Mouse (Mus musculus): Measurements from ENCODE around the gene Wbp1.

Wbp1 gene

GRCm38 (mm10) chr6:83141636-83142035 is 20.3 kb upstream of the Wbp1 start:
- DNase-seq (ENCODE audit: extremely low read depth, insufficient read length, low spot score) = no peak

GRCm38 (mm10) chr6:83140044-83140443 is 18.7 kb upstream of the Wbp1 start:
- no peak for DNase-seq (ENCODE audit: extremely low read depth, insufficient read length, low spot score)

DNA sequence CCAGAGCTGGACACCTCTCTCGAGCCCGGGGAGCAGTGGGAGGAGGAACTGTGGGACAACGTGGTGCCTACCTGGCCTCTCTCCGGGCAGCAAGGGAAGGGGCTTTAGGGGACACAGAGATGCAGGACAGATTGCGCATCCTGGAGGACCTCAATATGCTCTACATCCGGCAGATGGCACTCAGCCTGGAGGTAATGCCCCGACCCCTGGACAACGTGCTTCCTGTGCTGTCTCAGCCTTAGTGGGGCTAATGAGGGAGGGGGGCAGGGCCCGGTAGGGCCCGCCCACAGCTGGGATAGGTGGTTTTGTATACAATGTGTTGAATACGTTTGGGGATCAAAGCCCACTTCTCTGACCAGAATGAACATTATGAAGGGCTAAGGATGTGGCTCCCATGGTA is 16.7 kb upstream of the Wbp1 start:
- DNase-seq (ENCODE audit: extremely low read depth, insufficient read length, low spot score) = no peak

DNA sequence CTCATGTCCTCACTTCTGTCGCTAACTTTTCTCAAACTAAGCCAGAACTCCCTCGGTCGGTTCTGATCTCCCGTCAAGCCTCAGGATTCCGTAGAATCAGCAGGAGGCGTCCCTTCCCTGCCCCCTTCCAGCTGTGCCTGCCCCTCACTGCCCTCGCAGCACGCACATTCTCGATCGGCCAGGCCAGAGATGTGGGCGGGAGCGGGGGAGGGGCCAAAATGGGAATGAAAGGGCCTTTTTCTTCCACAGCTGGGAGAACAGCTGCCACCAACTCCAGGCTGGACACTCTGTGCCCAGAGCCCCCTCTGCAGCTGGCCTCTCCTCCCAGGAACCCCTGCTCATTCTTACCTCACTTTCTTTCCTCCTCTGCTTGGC is 16.2 kb upstream of the Wbp1 start:
- DNase-seq (ENCODE audit: extremely low read depth, insufficient read length, low spot score) = peak; percentile 83

DNA sequence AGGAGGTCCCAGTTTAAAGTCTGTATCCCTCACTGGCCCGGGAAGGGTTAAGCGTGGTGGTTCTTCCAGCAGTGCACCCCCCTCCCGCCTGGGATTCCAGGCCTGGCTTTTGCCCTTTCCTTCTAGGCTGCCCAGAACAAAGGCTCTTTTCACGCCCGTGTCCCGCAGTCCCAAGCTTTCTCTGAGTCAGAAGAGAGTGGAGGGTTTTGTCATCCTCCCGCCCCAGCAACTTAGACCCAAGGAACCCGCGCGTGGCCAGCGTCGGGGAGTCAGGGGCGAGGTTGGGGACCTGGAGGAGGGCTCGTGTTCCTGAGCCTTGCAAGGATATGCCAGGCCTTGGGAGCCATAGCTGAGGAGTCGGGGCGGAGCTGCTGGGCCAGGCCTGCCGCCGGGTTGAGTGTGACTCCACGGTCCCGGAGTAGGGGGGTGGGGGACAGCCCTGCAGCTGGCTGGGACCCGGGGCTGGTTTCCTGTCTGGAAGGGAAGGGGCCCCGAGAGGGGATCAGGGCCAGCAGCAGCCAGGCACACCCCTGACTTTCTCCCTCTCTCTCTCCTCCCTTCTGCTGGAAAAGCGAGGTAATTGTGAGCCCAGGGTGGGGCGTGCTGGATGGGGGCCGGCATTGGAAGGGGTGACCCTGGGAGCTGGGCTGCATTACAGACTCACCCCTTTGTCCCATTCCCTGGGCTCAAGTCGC is 15.7 kb upstream of the Wbp1 start:
- peak; percentile 85 for DNase-seq (ENCODE audit: extremely low read depth, insufficient read length, low spot score)

- DNase-seq (ENCODE audit: extremely low read depth, insufficient read length, low spot score) = peak; percentile 72
Observed at GRCm38 (mm10) chr6:83136291-83136880, 15.0 kb upstream of the Wbp1 start.

DNA sequence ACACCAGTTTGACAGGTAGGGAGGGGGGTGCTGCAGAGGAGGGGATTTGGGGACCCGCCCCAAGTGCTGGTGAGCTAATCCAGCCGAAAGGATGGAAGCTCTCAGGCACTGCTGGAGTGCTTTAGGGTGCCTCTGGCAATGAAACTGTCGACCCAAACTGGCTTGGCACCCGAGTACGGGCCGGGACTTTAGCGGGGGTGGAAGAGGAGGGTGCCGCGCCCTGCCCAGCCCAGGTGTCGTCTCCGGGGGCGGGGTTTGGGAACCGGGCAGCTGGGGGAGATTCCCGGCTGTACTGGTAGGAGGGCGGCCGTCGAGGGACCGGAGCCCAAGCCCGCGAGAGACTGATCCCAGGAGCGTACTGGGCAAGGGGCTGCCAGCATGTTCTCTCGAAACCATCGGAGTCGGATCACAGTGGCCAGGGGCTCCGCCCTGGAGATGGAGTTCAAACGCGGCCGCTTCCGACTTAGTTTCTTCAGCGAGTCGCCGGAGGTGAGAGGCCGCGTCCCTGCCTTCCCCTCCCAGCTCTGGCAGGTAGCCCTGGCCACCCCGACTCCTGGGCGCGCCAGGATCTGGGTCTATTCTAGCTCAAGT is 14.3 kb upstream of the Wbp1 start:
- DNase-seq (ENCODE audit: extremely low read depth, insufficient read length, low spot score) = peak; percentile 73

DNA sequence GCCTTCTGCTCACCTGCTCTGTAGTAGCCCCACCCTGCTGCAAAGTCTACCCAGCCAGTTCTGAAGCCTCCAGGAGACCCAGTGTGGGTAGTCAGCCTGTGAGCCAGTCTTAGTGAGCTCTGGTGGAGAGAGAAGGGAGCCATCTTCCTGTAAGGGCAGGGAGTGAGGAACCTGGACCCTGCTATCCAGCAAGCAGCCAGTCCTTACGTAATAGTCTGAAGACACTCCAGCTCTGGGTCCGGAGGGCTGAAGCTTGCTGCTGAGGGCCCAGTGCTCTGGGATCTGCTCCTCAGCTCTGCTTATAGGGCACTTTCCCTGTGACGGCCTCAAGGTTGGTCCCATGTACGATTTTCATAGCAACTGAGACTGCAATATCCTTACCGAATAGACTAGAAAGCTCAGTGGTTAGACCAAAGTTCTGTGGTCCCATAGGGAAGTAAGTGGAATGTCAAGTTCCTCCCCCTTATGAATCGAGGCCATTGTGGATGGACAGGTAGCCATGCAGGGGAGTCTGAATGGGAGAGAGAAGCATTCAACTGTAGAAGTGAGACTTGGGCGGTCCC is 13.7 kb upstream of the Wbp1 start, which contains the start of gene Rtkn:
TSS of gene Rtkn (plus strand) at position 513 of the 563 bp plus-strand sequence.
- no peak for DNase-seq (ENCODE audit: extremely low read depth, insufficient read length, low spot score)

DNA sequence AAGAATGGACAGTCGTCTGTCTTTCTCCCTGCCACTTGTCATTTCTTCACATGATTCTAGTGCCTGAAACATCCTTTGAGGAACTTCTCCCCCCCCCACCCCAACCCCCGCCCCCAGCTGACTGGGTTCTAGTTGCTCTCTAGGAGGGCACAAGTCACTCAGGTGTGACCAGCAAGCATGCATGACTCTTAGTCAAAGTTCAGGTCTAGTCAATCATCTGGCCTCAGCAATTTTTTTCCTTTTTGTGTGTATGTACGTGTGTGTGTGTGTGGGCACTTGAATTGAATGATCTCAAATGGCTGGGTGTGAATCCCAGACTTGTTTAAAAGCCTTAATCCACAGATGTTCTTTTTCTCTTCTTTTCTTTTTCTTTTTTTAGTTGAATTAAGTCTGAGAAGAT is 12.9 kb upstream of the Wbp1 start:
- DNase-seq (ENCODE audit: extremely low read depth, insufficient read length, low spot score) = no peak

DNA sequence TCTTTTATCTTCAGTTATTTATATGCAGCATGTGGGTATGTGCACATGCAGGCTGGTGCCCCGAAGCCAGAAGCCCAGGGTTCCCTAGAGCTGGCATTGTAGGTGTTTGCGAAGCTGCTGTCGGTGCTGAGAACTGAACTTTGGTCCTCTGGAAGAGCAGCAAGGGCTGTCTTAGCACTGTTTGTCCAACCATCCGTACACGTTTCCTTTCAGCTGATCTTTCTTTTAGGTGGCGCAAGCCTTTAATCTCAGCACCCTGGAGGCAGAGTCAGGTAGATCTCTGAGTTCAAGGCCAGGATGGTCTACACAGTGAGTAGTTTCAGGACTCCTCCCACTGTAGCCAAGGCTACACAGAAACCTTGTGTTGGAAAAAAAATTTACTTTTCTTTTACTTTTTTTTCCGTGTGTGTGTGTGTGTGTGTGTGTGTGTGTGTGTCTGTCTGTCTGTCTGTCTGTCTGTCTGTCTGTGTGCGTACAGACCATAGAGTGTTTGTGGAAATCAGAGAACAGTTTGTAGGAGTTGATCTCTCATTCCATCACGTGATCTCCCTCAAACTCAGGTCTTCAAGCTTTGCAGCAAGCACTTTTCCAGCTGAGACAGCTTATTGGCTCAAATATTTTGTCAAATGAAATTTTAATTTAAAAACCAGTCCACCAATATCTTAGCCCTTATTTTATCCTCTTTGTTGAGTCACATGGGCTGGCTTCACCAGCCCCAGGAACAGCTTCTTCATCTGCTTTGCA is 11.0 kb upstream of the Wbp1 start:
- no peak for DNase-seq (ENCODE audit: extremely low read depth, insufficient read length, low spot score)

DNA sequence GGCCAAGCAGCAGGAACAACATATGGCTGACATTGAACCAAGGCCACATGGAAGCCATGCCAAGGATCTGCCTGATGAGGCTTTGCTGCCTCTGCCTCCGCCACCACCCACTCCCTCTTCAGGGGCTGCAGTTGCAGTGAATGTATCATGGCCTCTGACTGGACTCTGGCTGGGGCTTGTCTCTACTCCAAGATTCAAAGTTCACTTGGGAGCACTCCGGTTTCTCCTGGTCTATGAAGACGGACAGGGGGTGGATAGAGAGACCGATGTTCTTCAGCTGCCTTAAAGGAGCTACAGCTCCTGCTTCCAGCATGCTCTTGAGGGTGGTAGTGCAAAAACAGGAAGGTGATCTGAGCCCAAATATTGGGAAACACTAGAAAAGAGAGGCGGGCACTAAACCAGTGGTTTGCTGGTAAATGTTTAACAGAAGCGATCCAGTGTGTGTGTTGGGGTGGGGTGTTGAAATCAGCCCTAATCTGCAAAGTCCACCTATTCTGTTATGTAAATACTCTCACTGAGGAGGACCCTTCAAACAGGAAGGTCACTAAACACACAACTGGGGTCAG is 10.2 kb upstream of the Wbp1 start:
- DNase-seq (ENCODE audit: extremely low read depth, insufficient read length, low spot score) = no peak

DNA sequence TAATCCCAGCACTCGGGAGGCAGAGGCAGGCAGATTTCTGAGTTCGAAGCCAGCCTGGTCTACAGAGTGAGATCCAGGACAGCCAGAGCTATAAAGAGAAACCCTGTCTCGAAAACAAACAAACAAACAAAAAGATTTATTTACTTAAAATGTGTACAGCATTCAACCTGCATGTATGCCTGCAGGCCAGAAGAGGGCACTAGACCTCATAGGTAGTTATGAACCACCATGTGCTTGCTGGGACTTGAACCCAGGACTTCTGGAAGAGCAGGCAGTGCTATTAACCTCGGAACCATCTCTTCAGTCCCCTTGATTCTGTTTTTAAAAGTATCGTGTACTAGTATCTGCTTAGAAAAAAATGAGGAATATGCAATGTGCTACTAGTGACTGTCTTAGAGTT is 6.1 kb upstream of the Wbp1 start:
- DNase-seq (ENCODE audit: extremely low read depth, insufficient read length, low spot score) = no peak

GRCm38 (mm10) chr6:83125331-83125730 is 4.0 kb upstream of the Wbp1 start, which contains the start of gene Ino80b:
Gene Ino80b, minus strand, starts transcription at chr6:83125431.
- no peak for DNase-seq (ENCODE audit: extremely low read depth, insufficient read length, low spot score)

DNA sequence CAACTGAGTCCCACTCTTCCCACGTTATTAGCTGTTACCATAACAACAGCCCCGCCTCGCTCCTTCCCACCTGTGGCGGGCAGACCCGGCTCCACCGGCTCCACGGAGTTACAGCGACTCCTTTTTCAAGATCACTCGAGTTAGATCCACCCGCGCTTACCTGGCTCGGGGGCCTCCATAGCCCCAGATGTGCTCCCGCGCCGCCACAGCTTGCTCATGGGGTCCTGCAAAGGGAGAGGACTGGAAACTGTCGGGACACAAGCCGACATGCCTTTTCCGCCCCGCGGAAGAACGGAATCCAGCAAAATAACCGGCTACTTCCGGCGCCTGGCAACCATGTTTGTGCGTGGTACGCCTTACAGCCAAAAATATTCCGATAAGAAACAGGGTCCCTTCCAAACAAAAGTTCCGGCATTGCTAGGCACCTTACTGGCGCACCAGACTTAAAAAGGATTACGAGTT is 3.5 kb upstream of the Wbp1 start:
- peak; percentile 86 for DNase-seq (ENCODE audit: extremely low read depth, insufficient read length, low spot score)

- no peak for DNase-seq (ENCODE audit: extremely low read depth, insufficient read length, low spot score)
Observed at GRCm38 (mm10) chr6:83122961-83123360, 1.6 kb upstream of the Wbp1 start.

DNA sequence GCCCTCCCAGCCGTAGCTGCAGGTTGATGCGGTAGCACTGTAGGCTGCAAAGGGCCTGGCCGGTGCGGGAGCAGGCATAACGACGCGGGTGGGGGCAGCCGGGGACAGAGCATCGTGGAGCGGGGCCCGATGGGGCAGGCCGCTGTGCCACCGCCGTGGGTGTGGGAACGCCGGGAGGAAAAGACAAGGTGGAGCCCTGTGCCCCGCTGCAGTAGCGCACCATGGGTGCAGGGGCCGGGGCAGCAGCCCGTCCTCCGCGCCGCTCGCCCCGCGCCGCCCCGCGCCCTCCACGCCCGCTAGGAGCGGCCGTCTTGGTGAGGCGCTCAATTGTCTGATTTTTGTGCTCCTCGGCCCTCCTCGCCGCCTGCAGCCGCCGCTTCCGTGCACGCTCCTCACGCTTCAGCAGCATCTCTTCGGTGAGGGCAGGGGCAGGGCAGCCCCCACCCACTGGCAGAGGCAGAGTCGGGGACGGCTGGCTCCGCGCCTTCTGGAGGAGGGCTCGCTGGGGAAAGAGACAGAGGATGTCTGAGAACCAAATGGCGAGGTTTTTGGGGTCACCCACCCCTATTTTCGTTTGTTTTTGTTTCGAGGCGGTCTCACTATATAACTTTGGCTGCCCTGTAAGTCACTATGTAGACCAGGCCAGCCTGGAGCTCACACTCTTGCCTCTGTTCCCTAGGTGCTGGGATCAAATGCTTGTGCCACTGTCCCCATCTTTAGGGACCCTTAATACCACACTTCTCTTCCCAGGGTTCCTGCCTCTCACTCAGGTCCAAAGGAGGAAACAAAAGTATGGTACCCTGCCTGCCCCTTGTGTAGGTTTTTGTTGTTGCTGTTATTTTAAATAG is 728 bp upstream of the Wbp1 start:
- DNase-seq (ENCODE audit: extremely low read depth, insufficient read length, low spot score) = no peak

- no peak for DNase-seq (ENCODE audit: extremely low read depth, insufficient read length, low spot score)
Observed at GRCm38 (mm10) chr6:83119734-83120051, 1.7 kb downstream of the Wbp1 start.

GRCm38 (mm10) chr6:83118825-83119733 is 2.3 kb downstream of the Wbp1 start:
- peak; percentile 49 for DNase-seq (ENCODE audit: extremely low read depth, insufficient read length, low spot score)

- DNase-seq (ENCODE audit: extremely low read depth, insufficient read length, low spot score) = no peak
Observed at GRCm38 (mm10) chr6:83118369-83118768, 3.0 kb downstream of the Wbp1 start.

Data from 3134 (cell line).